Mouse (Mus musculus): ENCODE results near the gene Fancd2.

Fancd2 gene

DNA sequence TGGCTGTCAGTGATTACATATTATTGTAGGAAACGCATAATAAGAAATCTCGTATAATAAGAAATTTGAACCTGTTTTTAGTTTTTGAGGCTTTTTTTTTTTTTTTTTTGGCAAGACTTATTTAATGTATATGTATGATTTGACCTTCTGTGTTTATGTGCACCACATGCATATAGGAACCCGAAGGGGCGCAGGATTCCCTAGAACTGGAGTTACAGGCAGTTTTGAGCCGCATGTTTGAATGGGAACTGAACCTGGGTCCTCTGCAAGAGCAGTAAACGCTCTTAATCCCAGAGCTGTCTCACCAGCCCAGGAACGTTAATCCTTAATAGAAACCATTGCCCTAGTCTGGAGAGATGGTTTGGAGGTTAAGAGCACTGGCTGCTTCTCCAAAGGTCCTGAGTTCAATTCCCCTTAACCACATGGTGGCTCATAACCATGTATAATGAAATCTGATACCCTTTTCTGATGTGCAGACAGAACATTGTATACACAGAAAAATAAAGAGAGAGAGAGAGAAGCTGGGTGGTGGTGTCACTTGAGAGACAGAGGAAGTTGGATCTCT lies 440 bp downstream of the Fancd2 start:
- no peak for DNase-seq

DNA sequence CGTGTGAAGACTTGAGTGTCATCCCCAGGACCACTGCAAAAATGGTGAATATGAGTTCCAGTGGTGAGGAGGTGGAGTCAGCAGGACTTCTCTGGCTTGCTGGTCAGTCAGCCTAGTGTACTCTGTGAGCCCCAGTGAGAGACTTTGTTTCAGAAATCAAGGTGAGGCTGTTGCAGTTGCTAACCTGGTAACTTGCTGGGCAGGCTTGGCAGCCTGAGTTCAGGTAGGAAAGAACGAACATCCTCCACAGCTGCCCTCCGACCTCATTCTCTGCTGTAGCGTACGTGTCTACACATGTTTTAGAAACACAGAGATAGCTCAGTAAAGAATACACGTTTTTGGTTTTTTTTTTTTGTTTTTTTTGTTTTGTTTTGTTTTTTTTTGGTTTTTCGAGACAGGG lies 3.4 kb downstream of the Fancd2 start:
- DNase-seq: no peak

DNA sequence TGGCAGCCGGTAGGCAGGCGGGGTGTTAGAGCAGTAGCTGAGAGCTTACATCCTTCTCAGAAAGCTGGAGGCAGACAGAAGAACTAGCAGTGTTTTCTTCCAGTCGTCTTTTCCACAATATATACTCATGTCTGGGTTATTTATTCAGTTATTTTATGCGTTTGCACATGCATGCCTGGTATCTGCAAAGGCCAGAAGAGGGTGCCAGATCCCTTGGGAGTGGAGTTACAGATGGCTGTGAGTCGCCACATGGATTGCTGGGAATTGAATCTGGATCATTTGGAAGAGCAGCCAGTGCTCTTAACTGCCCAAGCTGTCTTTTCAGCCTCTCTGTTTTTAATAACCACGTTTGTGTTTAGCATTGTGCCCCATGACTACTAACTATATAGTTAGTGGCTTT lies 10.1 kb downstream of the Fancd2 start:
- no peak for DNase-seq

DNA sequence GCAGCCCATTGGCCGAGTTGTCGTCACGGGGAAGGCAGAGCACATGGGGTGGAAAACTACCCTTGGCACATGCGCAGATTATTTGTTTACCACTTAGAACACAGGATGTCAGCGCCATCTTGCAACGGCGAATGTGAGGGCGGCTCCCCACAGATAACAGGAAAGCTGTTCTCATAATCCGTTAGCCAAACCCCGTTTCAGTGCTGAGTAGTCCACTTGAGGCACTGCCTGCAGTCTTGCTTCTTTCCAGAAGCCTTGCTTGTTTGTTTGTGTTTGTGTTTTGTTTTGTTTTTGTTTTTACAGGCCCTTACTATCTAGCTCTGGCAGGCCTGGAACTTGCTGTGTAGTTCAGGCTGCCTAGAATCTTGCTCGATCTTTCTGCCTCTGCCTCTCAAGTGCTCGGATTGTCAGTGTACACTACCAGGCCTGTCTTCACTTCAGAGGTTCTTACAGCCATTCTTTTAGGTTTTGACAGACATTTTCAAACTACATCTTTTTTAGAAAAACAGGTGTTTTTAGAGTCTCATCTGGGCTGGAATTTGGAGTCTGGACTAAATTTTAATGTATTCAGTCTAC lies 12.5 kb downstream of the Fancd2 start:
- no peak for DNase-seq

DNA sequence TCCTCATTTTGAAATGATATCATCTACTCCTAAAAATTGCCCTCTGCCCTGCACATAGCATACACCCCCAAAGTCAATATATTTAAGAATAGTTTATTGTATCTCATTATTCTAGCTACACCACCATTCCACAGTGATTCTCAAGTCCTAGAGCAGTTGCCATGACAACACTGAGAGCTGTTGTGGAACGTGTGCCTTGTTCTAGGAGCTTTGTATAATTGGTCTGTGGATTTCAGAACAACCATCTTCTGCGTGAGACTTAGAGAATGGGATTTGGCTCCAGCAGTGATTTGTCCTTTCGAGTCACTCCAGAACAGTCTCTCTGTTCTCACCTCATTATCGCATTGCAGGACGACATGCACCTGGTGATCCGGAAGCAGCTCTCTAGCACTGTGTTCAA lies 28.3 kb downstream of the Fancd2 start:
- no peak for DNase-seq

DNA sequence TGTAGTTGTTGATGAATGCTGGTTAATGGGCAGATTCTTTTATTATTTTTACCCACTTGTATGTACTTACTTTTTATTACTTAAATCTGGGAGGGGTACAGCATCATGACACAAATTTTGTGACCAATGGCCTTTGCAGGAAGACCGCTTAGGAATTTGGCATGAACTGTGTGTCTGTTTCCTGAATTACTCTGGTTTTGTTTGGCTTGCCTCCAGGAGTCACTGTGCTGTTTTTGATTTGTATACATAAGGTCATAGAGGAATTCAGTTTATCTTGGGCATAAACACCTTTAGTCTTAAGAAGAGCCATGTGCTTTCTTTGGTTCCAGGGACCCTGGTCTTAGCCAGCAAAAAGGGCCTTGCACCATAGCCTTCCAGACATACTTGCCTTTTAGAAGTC lies 33.1 kb downstream of the Fancd2 start:
- peak; percentile 9 for DNase-seq

DNA sequence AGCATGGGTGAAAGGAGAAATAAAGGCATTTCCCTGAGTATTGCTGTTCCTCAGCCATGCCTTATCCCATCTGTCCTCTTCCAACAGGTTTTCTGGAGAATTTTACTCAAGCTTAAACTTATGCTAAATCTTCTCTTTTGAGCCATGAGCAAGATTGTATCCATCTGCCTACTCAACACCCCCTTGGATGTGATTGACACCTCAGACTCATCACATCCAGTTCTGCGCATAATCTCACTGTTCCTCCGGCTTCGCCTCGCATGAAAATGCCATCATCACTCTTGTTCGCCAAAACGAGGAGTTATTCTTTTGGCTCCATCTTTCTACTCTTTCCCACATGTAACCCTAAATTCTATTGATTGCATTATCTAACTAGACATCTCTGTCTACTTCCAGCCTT lies 44.6 kb downstream of the Fancd2 start:
- DNase-seq: no peak

DNA sequence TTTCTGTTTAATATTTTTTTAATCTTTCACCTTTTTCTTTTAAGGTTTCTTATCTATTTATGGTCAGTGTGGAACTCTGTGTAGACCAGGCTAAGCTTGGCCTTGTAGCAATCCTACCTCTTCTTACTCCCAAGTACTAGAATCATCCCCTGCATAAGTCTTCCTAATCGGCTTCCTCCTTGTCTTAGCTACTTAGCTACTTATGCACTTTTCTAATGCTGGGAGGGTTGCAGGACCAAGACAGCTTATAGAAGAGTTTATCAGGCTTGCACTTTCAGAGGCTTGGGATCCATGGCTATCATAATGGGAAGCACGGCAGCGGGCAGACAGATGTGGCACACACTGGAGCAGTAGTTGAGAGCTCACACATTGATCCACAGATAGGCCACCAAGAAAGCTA lies 47.8 kb downstream of the Fancd2 start:
- DNase-seq: no peak

DNA sequence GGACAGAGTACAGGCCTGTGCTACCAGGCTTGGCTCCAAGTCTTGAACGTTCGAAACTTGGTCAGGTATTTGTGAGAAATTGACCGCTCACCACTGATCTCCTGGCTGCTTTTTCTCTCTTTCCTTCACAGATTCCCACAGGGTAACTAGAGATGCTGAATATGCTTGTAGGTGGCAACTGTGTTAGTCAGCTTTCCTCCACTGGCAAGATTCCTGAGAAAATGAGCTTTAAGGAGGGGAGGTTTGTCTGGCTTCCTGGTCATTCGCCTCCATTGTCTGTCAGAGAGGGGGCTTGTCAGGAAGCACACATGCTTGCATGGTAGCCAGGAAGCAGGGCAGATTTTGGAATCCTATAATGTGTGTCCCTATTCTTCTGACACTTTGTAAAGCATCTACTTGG lies 51.5 kb downstream of the Fancd2 start:
- no peak for DNase-seq

DNA sequence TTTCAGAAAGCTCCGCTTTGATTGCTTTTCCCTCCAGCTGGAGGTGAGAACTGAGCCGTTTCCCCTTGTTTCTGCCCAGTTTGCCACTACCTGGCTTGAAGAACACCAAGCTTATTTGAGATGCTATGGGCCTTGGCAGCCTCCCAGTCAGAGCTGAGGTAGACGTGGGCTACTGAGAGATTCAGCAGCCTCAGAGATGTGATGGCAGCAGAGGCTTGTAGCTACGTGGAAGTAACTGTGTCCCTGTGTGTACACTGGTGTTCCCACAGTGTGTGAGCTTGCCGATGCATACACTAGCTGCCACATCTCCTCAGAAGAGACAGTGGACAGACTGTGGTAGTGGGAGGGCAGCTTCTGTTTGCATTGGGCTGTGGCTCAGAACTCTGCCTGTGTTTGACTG lies 53.6 kb downstream of the Fancd2 start:
- no peak for DNase-seq

DNA sequence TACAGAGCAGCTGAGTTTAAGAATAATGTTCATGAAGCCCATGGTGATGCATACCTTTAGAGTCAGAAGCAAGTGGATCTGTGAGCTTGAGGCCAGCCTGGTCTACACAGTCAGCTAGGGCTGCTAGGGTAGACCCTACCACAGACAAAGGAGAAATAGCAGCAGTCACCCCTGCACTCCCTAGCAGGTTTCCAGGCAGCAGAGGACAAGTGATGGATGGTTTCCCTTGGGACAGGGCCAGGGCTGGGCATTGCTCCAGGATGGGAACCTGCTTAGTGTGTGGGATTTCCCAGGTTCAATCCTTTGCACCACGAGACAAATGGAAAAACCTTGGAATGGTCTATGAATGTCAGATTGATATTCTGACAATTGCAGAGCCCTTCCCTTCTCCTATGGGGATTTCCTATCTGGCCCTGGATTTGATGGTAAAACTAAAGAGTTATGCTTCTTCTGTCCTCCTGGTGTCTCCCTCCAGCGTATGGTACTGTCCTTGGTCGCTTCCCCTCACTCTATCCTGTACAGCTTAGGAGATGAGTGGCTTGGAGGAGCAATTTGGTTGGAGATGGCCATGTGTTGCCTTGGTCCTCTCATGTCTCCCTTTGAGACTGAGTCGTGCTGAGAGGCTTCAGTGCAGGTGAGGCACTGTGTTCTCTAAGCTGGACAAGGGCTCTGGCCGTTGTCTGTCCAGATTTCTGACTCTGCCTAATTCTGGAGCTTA lies 55.1 kb downstream of the Fancd2 start:
- peak; percentile 80 for DNase-seq

DNA sequence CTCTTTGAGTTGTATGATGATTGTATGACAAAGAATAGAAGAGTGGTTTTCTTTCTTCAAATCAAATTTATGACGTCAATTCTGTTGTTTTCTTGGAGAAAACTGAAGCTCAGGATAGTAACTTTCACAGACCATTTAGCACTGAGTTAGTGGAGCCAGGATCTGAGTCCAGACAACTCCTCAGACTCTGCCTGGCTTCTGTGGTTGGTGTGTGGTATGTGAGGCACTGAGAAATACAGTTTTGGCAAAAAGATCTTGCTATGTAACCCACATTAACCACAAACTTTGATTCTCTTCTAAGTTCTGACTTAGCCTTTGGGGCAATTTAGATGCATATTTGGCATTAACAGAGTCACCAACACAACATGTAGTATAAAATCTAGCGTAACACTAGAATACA lies 61.2 kb downstream of the Fancd2 start:
- DNase-seq: no peak

DNA sequence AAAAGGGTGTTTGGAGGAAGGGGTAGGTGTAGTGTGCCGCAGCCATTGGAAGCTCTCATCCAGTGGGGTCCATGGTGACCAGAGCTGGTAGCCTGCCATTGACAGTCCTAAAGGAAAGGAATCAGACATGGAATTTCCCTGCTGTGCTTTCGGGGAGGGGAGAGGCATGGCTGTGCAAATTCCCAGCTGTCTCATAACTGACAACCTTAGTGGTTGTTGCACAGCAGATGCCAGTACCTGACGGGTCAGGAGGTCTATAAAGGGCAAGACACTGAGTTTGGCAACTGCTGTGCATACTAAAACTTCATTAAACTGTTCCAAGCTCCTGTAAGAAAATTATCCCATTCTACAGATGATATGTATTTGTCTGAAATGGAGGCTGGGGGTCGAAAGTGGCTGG lies 66.5 kb downstream of the Fancd2 start:
- DNase-seq: no peak

DNA sequence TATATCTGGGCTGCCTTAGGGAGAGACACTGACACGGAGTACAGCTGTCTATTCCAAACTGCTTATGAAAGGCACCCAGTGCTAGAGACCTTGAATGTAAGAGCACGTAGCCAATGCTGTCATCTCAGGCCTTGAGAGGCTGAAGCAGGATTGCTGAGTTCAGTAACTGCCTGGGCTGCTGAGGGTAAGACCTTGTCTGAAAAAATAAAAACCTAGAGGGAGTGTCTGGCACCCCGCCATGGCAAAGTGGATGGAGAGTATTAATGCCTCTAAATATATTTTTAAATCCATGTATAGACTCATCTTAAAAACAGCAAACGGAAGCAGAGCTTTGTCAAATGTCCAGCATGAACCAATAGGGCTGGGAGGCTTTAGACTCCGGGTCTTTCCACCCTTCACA lies 68.4 kb downstream of the Fancd2 start:
- DNase-seq: no peak

DNA sequence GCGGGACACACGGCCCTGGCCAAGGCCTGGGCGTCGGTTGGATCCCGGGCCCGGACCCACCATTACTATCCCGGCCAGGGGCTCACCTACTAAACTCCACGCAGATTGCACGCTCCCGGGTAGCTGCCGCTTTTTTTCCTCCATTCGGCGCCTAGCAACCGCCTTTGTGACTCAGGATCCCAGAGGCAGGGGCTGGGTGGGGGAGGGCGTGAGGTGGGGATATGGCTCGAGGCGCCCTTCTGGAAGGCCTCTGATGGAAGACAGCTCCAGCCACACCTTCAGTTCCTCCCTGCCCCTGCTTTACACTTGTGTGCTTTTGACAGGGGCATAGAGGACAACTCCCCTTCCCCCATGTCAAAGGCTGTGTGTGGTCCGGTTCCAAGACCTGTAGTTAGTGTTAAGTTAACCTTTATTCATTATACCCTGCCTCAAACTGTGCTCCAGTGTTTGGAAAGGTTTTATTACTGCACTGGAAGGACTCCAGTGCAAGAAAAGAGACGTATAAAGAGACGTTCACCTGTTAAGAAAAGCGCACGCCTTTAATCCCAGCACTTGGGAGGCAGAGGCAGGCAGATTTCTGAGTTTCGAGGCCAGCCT lies 69.2 kb downstream of the Fancd2 start, which contains the start of gene Fancd2os:
Gene Fancd2os, minus strand, starts transcription at position 173 of the 597 bp plus-strand sequence.
- DNase-seq: peak; percentile 54

DNA sequence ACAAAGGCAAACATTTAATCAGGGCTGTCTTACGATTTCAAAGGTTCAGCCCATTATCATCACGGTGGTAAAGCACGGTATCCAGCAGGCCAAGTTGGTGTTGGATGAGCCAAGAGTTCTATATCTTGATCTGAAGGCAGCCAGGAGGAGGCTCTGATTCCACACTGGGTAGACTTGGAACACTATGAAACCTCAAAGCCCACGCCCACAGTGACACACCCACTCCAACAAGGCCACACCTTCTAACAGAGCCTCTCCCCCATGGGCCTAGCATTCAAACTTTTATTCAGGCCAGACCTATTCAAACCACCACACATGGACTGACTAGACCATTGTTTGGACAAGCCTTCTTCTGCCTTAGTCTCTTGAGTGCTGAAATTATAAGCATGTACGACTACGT lies 71.3 kb downstream of the Fancd2 start:
- no peak for DNase-seq

DNA sequence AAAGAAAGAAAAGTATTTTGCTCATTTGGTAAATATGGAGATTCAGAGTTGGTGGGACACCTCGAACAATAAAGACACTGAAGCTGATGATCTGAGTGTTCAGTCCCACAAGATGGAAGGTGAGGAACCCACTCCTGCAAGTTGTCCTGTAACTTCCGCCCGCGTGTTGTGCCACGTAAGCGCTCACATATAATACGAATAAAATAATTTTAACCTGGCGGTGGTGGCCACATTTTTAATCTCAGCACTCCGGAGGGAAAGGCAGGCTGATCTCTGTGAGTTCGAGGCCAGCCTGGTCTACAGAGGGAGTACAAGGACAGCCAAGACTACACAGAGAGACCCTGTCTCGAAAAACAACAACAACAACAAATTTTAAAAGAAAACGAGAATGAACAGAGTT lies 72.5 kb downstream of the Fancd2 start:
- DNase-seq: no peak

DNA sequence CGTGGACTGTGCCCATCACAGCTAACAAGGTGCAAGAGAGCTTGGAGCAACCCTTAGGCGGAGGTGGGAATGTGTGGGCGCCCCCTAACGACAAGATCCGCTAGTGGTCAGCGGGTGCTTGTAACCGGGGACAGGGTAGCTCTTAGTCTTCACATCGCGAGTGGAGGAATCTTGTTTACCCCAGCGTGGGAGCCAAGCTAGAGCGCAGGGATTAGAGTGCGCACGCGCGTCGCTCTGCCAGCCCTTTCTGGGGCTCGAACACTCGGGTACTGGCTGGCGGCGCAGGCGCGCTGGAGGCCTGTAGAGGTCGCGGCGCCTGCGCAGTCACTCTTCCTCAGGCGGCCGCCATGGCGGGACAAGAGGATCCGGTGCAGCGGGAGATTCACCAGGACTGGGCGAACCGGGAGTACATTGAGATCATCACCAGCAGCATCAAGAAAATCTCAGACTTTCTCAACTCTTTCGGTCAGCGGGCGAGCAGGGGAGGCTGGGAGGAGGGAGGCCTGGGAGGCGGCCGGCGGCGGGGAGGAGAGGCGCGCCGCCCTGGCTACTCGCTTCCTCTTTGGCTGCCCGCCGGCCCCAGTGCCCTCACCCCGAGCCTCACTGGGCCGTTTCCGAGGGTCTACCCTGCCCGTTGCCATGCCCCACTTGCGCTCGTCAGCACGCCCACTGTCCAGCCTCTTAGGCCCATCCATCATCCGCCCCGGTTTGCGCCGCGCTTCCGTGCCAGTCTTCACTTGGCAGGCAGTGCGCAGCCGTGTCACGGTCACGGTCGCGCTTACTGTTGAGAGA lies 73.1 kb downstream of the Fancd2 start, which contains the start of gene Brk1:
Gene Brk1, plus strand, starts transcription at position 341 of the 792 bp plus-strand sequence.
- DNase-seq: peak; percentile 88

DNA sequence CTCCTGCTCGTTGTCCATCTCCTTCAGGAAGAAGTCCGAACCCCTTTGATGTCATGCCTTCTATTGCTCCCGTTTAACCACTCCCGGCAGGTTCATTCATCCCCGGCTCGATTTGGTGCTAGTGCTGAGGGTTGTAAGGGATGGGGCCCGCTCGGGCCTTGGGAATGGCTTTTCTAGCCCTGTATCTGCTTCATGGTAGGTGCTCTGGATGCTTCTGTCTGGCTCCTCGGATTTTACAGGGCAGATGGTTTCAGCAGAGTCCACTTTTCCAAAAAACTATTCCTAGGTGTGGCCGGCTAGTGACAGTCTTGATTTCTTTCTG lies 73.7 kb downstream of the Fancd2 start:
- no peak for DNase-seq

DNA sequence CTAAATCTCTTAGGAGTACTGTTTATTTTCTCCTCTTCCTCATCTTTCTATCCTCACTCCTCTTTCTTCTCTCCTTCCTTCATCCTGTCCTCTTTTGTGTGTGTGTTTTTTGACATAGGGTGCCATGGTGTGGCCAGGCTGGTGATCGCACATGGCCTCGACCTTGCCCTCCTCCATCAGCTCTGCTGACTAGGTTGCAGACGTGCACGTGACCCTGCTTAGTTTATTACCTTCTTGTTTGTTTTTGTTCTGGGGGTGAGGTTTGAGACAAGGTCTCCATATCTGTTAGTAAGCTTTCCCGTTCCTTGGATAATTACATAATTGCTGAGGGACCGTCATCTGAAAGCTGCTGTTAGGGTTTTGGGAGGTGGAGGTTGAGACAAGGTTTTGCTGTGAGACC lies 77.4 kb downstream of the Fancd2 start:
- DNase-seq: no peak

DNA sequence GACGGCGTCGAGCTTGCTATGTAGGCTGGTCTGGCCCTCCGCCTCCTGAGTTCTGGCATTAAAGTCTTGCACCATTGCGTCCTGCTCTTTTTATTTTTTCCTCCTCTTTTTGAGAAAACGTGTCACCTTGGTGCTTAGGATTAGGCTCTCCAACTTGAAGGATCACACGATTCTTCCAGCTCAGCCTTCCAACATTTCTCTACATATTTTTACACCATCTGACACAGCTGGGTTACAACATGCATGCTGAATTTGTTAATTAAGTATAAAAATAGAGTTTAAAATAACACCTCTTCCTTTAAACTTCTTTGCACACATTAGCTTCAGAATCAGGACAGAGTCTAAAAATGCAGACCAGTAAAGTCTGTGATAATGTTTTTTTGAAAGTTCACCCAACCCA lies 77.8 kb downstream of the Fancd2 start:
- no peak for DNase-seq

DNA sequence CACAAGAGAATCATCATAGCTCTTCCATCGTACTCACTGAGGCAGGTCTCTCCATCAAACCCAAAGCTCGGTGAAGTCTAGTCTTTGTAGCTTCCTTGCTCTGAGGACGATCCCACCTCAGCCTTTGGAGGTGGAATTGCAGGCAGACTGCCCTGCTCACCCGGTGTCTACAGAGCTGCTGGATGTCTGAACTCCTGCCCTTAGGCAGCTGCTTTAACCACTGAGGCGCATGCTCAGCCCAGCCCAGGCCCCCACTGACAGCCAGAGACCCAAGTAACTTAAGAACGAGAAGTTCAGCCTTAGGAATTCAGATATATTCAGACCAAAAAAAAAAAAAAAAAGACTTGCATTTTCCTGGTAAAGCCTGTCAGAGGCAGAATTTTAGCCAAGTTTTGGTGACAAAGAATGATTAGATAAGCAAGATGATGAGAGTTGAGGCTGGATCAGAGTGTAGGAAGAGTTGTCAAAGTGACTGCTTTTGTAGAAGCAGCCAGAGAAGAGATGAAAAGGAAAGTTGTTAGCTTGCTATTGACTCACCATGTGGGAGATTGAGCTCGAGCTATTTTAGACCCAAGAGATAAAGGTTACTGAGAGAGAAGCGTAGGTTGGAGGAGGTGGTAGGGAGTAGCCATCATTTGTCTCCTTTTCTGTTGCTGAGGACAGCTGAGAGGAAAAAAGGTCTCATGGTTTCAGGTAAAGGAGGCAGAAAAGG lies 80.9 kb downstream of the Fancd2 start:
- no peak for DNase-seq

DNA sequence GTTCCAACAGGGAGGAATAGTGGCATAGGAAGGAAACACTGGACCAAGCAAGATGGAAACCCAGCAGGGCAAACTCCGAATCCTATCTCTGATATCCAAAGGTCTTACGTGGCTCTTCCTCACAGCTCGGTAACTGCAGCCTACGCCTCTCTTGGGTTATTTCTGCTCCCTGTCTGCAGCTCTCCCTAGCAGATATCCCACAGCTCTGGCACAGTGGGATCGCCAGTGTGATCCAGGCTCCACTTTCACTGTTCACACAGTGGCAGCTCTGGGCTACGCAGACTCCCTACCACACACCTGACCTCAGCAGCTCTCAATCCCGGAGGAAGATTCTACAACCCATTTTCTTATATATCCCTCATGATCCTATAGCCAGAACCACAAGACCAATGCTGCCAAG lies 82.7 kb downstream of the Fancd2 start:
- DNase-seq: no peak
